Mouse (Mus musculus): Measurements from ENCODE around the gene RPS10-NUDT3.

RPS10-NUDT3 gene

GRCm38 (mm10) chr17:27609576-27609975 lies 25.4 kb downstream of the RPS10-NUDT3 start:
- DNase-seq: no peak

DNA sequence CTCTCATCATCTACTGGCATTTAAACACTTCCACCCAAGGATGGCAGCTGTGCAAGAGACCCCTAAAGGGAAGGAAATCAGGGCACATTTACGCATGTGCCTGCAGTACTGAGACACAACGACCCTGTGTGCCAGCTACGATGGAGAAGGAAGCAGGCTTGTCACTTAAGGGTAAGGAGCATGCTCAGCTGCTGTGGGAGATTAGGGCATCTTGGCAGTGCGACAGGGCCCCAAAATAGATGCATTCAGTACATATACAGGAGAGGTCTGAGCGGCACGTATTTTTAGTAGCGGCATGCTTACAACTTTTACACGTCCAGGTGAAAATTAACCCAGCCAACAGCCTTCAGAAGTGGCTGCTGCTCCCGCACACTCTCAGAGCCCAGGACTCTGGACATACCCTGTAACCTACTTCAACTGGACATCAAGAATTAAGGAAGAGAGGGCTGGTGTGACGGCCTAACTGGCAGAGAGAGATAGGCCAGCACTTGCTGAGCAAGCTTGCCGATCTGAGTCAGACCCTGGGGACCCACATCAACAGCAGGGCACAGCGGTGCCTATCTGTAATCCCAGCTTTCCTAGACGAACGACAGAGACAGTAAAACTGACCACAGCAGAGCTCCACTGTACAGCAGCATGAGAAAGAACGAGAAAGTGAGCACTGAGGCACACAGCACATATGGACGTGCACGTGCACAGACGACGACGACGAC lies 31.3 kb downstream of the RPS10-NUDT3 start:
- DNase-seq: peak in 1 of 2 experiments; percentile 57

DNA sequence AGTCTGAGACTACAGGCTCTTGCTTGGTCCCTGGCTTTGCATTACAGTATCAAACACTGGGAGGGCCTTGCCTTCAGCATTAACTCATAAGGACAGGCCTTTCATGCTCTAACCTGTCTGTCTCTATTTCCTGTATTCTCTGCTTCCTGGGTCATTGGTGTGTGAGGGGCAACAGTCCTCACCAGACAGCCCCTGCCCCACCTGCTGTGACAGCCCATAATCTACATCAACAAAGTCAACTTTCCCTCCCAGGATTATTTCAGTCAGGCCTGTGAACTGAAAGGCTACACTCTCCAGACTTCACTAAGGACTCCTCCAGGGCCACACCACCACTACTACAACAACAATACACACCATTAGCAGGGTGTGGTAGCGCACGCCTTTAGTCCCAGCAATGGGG lies 32.0 kb downstream of the RPS10-NUDT3 start:
- no peak for DNase-seq

GRCm38 (mm10) chr17:27600869-27601268 lies 34.2 kb downstream of the RPS10-NUDT3 start:
- peak; percentile 63 to 76 for DNase-seq

GRCm38 (mm10) chr17:27600286-27600685 lies 34.7 kb downstream of the RPS10-NUDT3 start:
- DNase-seq: no peak

GRCm38 (mm10) chr17:27596376-27597190 lies 38.4 kb downstream of the RPS10-NUDT3 start:
- DNase-seq: no peak

DNA sequence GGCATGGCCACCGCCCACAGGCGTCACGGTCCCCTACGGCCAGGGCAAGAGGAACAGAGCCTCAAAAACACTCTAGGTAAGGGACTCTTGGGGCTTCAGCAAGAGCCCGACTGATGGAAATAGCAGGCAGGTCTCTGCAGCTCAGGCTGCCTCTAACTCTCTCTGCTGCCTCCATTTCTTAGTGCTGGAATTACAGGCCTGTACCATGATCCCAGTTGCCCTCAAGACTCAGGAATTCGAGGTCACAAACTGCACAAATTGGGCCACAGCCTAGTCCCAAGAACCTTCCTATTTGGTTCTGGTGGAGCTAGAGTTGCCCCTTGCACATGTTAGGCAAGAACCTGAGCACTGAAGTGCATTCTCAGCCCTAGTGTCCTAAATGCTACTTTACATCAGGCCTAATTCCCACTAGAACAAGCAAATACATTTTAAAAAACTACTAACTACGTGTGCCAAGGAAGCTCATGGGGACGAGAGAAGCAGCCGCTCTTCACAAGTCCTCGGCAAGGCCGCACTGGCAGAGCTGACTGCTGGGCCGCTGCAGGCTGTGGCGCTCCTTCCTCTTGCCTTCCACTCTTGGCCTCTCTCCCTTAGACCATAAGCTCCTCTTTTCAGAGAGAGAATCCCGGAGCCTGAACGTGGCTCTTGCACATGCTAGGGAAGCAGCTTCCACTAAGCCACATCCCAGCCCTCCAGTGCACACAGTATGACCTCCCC lies 39.2 kb downstream of the RPS10-NUDT3 start:
- DNase-seq: no peak

DNA sequence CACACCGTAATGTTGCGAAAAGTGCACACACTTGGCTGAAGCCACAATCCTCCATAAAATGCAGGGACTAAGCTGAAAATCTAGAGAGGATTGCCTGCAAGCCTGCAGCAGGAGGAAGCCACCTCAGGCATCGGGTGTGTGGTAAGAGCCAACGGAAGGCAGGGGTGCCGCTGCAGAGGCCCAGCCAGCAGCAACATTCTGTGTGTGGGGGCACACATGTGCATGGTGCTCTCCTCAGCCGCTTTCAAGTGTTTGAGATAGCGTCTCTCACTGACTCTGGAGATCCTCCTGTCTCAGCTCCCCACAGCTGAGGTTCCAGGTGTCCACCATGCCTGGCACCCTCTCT lies 42.5 kb downstream of the RPS10-NUDT3 start:
- no peak for DNase-seq

- DNase-seq: no peak
Observed at GRCm38 (mm10) chr17:27591826-27592564, 43.0 kb downstream of the RPS10-NUDT3 start.

GRCm38 (mm10) chr17:27588231-27588630 lies 46.8 kb downstream of the RPS10-NUDT3 start:
- no peak for DNase-seq

- DNase-seq: no peak
Observed at GRCm38 (mm10) chr17:27587252-27587651, 47.8 kb downstream of the RPS10-NUDT3 start.

GRCm38 (mm10) chr17:27586661-27587060 lies 48.4 kb downstream of the RPS10-NUDT3 start:
- DNase-seq: no peak

GRCm38 (mm10) chr17:27583185-27583894 lies 51.7 kb downstream of the RPS10-NUDT3 start:
- DNase-seq: no peak

DNA sequence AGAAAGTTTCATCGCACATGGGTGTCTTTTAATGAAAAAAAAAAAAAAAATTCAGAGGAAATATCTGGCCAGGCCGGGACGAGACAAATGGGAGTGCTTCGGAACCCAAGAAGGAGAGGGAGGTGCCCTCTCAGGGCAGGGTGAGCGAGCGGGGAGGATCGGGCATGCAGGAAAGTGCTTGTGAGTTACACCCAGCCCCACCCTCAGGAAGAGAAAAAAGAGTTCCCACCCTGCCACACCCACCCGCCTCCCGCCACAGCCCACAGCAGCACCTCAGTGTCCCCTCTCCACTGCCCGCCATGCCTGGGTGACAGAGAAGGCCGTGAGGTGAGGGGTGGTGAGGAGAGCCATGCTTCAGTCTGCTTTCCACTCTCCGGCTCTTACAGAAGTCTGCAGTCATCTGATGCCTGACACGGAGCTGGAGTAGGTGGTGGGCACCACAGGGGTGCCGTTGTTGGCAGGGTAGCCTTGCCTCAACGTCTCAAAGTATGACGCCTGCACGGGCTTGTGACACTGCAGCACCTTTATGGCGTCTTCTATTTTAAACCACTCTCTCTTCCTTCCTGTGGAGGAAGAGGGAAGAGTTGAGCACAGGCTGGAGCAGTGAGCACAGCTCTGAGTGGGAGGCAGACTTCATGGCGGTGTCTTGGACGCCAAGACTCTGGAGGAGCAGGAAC lies 54.5 kb downstream of the RPS10-NUDT3 start:
- peak; percentile 55 to 57 for DNase-seq

GRCm38 (mm10) chr17:27579816-27580215 lies 55.2 kb downstream of the RPS10-NUDT3 start:
- DNase-seq: peak; percentile 90 to 93

DNA sequence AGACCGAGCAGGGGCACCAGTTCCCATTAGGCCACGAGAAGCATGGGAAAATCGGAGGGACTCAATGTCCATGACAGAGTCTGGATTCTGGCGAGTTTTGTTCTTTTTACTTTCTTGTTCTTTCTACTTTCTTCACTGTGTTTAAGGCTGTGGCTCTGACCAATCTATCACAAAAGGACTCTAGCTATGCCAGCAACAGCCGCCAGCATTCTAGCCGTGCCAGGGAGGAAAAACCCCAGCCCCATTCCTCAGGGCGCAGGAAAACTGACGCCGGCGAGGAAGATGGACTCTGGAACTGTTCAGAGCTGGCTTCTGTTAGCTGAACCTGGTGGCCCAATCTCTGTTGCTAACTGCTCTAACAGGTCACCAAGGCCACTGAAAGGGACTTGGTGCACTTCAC lies 56.5 kb downstream of the RPS10-NUDT3 start:
- DNase-seq: peak; percentile 59 to 69

DNA sequence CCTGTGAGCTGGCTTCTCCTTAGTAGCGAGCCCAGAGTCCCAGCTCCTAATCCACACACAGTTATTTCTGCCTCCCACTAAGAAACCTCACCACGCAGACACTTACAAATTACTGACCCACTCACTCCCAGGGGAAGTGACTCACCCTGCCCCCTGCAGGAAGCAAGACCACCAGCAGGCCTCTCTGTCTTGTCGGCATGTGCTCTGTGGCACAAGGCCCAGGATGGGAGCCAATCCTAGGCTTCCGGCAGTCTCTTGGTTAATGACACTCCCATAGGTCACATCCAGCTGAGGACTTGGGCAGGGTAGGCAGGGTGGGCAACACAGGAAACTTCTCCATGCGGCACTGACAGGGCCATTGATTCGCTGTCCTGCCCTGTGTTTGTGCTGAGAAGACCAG lies 57.6 kb downstream of the RPS10-NUDT3 start:
- DNase-seq: peak; percentile 62 to 67

- no peak for DNase-seq
Observed at GRCm38 (mm10) chr17:27576056-27576455, 59.0 kb downstream of the RPS10-NUDT3 start.

DNA sequence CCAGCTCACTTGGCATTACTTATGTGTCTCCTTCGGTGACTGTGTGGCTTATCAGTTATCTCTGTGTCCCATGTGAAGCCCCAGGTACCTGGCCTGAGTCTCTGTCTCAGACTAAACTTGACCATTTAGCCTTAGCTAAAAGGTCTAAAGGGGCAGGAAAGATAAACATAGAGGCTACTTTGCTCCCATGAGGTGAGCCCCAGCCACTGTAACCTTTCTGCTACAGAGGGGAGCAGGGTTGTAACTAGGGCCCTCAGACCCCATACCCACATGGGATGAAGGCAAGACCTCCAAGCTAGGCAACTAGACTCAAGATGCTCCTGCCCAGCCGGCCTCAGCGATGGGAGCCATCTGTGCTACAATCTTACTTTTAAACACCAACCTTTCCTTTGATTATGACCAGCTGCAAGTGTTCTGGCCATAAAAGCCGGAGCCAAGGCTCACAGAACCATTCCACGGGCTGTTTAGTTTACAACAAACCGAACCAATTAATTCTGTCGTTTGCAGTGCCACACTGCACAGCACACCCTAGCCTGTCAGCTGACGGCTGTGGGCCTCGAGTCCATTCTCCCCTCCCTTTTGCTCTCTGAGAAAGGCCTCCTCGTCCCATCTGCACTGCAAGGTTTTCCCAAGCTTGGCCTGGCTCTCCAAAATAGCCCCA lies 59.8 kb downstream of the RPS10-NUDT3 start:
- DNase-seq: peak in 1 of 2 experiments; percentile 48

GRCm38 (mm10) chr17:27574470-27575115 lies 60.4 kb downstream of the RPS10-NUDT3 start:
- DNase-seq: peak; percentile 98
